In genomic region chr12:25224201-25224600, GRCm38 (mm10) we compare ENCODE assay signal across 27 mouse cellular contexts.
DNase-seq lines count a peak whose midpoint lies in the region; ATAC-seq lines count a peak whose summit lies in the region.
"Had no signal": no experiment of that assay in that cellular context is flagged by ENCODE, and none has a peak within 500 bp of the region (broad histone marks: within the 10 kb centered on the region; RNA-seq: fewer than 3 reads in every experiment).

No protein-coding gene starts in this region.

- H3K9me3 ChIP-seq in kidney, embryonic 15.5 days (replicated peaks): no peaks in the 10 kb centered on the region
- H3K9me3 ChIP-seq in liver, embryonic 16.5 days (replicated peaks; ENCODE audit: control insufficient read depth, low read length): no peaks in the 10 kb centered on the region
- H3K9me3 ChIP-seq in liver, embryonic 12.5 days (replicated peaks): no peaks in the 10 kb centered on the region
- H3K9me3 ChIP-seq: embryonic facial prominence, embryonic 10.5 days; embryonic facial prominence, embryonic 13.5 days; forebrain, embryonic 12.5 days; forebrain, embryonic 15.5 days; heart, embryonic 12.5 days; heart, embryonic 15.5 days had no signal

- 83% methylated on average over 2 of the region's 2 CpGs for WGBS in kidney, embryonic 15.5 days
- 38% methylated on average over 2 of the region's 2 CpGs for WGBS in liver, embryonic 16.5 days (ENCODE audit: insufficient replicate concordance)
- 70% methylated on average over 2 of the region's 2 CpGs for WGBS in liver, embryonic 12.5 days (ENCODE audit: insufficient replicate concordance)

- H3K4me2 ChIP-seq in kidney, embryonic 15.5 days: no peak overlapping the region
- H3K4me2 ChIP-seq in liver, embryonic 16.5 days (ENCODE audit: low read depth, low read length): no peak overlapping the region
- no peak overlapping the region for H3K4me2 ChIP-seq in liver, embryonic 12.5 days
- H3K4me2 ChIP-seq: embryonic facial prominence, embryonic 13.5 days; forebrain, embryonic 12.5 days; forebrain, embryonic 15.5 days; heart, embryonic 12.5 days; heart, embryonic 15.5 days had no signal

- H3K27me3 ChIP-seq in kidney, embryonic 15.5 days: no peaks in the 10 kb centered on the region
- no peaks in the 10 kb centered on the region for H3K27me3 ChIP-seq in liver, embryonic 16.5 days (ENCODE audit: control insufficient read depth, insufficient read depth, low read depth, low read length)
- H3K27me3 ChIP-seq in liver, embryonic 12.5 days (replicated peaks): no peaks in the 10 kb centered on the region
- H3K27me3 ChIP-seq: embryonic facial prominence, embryonic 13.5 days; forebrain, embryonic 15.5 days; heart, embryonic 12.5 days had no signal

- H3K4me3 ChIP-seq in kidney, embryonic 15.5 days (replicated peaks): no peak overlapping the region
- no peak overlapping the region for H3K4me3 ChIP-seq in liver, embryonic 16.5 days (ENCODE audit: low read depth, low read length)
- no peak overlapping the region for H3K4me3 ChIP-seq in liver, embryonic 12.5 days
- H3K4me3 ChIP-seq: embryonic facial prominence, embryonic 10.5 days; embryonic facial prominence, embryonic 13.5 days; erythroblast, embryonic 14.5 days; forebrain, embryonic 12.5 days; forebrain, embryonic 15.5 days; heart, embryonic 12.5 days; heart, embryonic 15.5 days had no signal

- DNase-seq in kidney, adult 11 months: peak; percentile 66
- DNase-seq in kidney, postnatal 4 days: no peak
- peak; percentile 92 for DNase-seq in kidney, adult 9 months
- peak; percentile 58 to 74 for DNase-seq in kidney, postnatal 36 days
- DNase-seq in thymus, postnatal 4 days: no peak
- DNase-seq: adrenal gland, adult 8-10 months; adrenal gland, postnatal 25 days; cerebellum, adult 11-12 months; cerebellum, adult 8-10 months; cerebellum, postnatal 10 days; cerebellum, postnatal 36 days; embryo, embryonic 11 days; gastrocnemius, postnatal 25 days; heart, adult 18-20 months; heart, postnatal 10 days; heart, postnatal 4 days had no signal

- ATAC-seq in kidney, embryonic 15.5 days (replicated peaks; ENCODE audit: low FRiP score): no peak
- 0 out of 2 replicates have a peak, but pooled peaks have one; percentile 32 for ATAC-seq in liver, embryonic 16.5 days (ENCODE audit: low read depth)
- no peak for ATAC-seq in liver, embryonic 12.5 days
- ATAC-seq: activated CD4-positive, CD25-positive, alpha-beta regulatory T cell, adult 4 months; forebrain, embryonic 15.5 days had no signal

- H3K27ac ChIP-seq in kidney, embryonic 15.5 days: no peak overlapping the region
- no peak overlapping the region for H3K27ac ChIP-seq in liver, embryonic 16.5 days (ENCODE audit: low read length)
- no peak overlapping the region for H3K27ac ChIP-seq in liver, embryonic 12.5 days
- H3K27ac ChIP-seq: embryonic facial prominence, embryonic 10.5 days; embryonic facial prominence, embryonic 13.5 days; forebrain, embryonic 12.5 days; forebrain, embryonic 15.5 days; heart, embryonic 15.5 days had no signal

- H3K4me1 ChIP-seq in kidney, embryonic 15.5 days: peaks cover 24% of the 10 kb centered on the region
- no peaks in the 10 kb centered on the region; the same call in 1 of the 2 replicates for H3K4me1 ChIP-seq in liver, embryonic 16.5 days (ENCODE audit: control insufficient read depth, low read depth, low read length)
- H3K4me1 ChIP-seq in liver, embryonic 12.5 days: 0 out of 2 replicates have a peak, but pooled peaks cover 7% of the 10 kb centered on the region

- no peaks in the 10 kb centered on the region for H3K36me3 ChIP-seq in kidney, embryonic 15.5 days
- no peaks in the 10 kb centered on the region for H3K36me3 ChIP-seq in liver, embryonic 16.5 days (ENCODE audit: control insufficient read depth, insufficient read depth)
- no peaks in the 10 kb centered on the region for H3K36me3 ChIP-seq in liver, embryonic 12.5 days
- H3K36me3 ChIP-seq: embryonic facial prominence, embryonic 10.5 days; embryonic facial prominence, embryonic 13.5 days; forebrain, embryonic 12.5 days; forebrain, embryonic 15.5 days; heart, embryonic 12.5 days; heart, embryonic 15.5 days had no signal

- no peak overlapping the region for H3K9ac ChIP-seq in kidney, embryonic 15.5 days
- no peak overlapping the region for H3K9ac ChIP-seq in liver, embryonic 16.5 days (ENCODE audit: low read depth, low read length)
- no peak overlapping the region for H3K9ac ChIP-seq in liver, embryonic 12.5 days
- H3K9ac ChIP-seq: embryonic facial prominence, embryonic 13.5 days; forebrain, embryonic 12.5 days; forebrain, embryonic 15.5 days; heart, embryonic 12.5 days; heart, embryonic 15.5 days had no signal

Comparison
In these comparisons a context has a peak if more than half of its experiments do, and no peak if none do; other contexts are left out.
1. DNase-seq: peak in kidney, adult 11 months (single experiment), kidney, adult 9 months (single experiment) and kidney, postnatal 36 days (2 of 2); none in kidney, postnatal 4 days (0 of 2) and thymus, postnatal 4 days (single experiment).